Mouse (Mus musculus) brain, embryonic 18.5 days (tissue): Measurements from ENCODE around the gene Slc7a6.

ENCODE experiments used
- DNase-seq: peaks from one replicate; pipeline ENCODE4 v3.0.0-alpha.2; 2012; ENCODE audit warnings: low read depth, low spot score

Gene Slc7a6

DNA sequence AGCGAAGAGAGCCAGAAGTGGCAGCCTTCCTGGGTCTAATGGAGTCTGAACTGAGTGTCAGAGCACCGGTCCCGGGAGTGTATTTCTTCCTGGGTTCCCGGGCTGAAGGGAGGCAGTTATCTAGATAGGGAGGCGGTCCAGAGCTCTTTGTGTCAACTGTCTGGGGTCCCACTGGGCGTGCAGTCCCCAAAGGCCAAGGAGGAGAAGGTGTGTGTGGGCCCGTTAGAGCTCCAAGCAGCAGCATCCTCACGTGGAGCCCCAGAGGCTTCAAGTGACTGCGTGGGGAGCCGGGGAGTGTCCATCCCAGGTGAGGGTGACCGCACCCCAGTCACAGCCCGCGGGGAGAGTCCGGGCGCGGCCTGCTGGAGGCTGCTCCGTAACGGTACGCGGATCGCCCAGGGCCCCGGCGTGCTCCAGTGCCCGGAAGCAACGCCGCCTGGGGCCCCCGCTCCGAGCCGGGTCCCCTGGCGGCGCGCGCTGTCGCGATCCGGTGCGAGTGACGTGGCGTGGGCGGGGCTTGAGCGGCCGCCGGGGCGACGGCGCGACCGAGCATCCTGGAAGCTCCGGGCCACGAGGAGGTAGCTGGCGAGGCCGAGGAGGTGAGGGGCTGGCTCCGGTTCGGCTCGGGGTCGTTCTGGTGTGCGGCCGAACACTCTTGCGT is at the start of gene Slc7a6:
Gene Slc7a6 (plus strand): TSS at position 502 of the 661 bp plus-strand sequence.
- DNase-seq, result no peak

DNA sequence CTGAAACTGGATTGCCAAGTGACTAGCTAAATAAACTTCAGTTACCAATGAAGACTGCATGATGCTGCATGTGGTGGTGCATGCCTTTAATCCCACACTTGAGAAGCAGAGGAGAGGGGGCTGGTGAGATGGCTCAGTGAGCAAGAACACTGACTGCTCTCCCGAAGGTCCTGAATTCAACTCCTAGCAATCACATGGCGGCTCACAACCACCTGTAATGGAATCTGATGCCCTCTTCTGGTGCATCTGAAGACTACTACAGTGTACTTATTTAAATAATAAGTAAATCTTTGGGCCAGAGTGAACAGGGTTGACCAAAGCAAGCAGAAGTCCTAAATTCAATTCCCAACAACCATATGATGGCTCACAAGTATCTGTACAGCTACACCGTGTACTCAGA is 45.2 kb upstream of the Slc7a6 start:
- DNase-seq, result no peak

DNA sequence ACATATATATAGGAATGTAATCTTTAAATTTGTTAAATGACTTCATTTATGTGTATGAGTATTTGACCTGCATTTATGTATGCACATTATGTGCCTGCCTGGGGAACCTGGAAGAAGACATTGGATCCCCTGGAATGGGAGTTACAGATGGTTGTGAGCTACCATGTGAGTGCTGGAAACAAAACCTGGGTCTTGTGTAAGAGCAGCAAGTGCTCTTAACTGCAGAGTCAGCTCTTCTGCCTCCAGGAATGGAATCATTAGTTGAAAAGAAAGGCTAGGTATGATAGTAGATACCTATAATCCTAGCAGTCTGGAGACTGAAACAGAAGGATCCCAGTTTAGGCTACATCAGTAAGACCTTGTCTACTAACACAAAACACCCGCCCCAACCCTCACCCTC is 42.6 kb upstream of the Slc7a6 start:
- DNase-seq, result no peak

- DNase-seq, result no peak
These were observed 41.6 kb upstream of the Slc7a6 start for GRCm38 (mm10) chr8:106127054-106127453.

DNA sequence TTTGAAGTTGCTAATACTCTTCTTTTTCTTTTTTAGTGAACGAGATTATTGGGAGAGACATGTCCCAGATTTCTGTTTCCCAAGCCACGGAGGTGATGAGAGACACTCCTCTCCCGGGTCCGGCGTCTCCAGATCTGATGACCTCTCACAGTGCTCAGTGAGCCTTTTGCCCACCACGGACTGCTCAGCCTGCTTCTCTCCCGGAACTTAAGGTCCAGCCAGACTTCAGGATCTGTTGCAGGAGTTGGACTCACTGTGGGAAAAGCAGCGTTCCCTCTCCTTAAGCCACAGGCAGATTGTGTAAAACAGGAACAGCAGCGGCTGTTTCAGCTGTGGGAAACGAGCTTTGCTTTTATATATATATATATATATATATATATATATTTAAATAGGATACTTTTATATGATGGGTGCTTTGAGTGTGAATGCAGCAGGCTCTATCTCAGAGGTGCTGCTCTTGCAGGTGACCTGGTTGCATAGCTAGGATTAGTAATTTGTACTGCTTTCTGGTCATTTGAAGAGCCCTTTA is 40.7 kb upstream of the Slc7a6 start:
- no peak for DNase-seq

GRCm38 (mm10) chr8:106129232-106129930 is 39.3 kb upstream of the Slc7a6 start:
- no peak for DNase-seq

DNA sequence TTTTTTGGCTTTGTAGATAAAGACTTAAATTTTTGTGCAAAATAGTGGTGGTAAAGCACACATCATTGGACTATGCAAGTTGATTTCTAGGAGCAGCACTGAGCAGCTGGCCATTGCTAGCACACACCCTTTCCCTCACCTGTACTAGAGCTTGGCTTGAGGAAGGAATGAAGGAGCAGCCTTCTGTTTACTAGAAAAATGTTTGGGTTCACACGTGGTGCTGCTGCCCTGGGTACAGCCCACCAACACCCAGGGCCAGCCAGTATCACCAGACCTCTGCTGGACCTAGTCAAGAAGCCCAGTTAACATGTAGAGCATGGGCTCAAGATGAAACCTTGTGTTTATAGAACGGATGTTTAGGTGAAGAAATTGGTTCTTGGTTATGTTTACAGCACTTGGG is 38.7 kb upstream of the Slc7a6 start:
- no peak for DNase-seq

DNA sequence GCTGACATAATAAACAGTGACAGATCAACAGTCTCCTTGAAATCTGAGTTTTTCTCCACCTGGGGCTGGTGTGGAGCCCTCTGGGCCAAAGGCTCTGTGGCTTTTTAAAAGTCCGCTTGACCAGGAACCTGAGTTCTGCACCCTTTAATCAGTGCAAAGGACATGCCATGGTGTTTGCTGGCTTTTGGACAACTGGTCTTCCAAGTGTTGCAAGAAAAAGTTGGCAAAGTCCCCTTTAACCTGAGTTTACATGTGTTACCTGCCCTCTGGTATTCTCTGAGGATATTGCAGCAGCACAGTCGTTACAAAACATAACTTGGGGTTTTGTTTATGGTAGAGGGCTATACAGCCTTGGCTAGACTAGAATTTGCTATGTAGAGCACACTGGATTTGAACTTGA is 38.2 kb upstream of the Slc7a6 start:
- DNase-seq, result no peak

GRCm38 (mm10) chr8:106131021-106131420 is 37.6 kb upstream of the Slc7a6 start:
- no peak for DNase-seq

GRCm38 (mm10) chr8:106131488-106132222 is 37.0 kb upstream of the Slc7a6 start:
- no peak for DNase-seq

- no peak for DNase-seq
These were observed 36.3 kb upstream of the Slc7a6 start for GRCm38 (mm10) chr8:106132356-106132755.

- DNase-seq, result no peak
These were observed 35.1 kb upstream of the Slc7a6 start for GRCm38 (mm10) chr8:106133526-106133925.

DNA sequence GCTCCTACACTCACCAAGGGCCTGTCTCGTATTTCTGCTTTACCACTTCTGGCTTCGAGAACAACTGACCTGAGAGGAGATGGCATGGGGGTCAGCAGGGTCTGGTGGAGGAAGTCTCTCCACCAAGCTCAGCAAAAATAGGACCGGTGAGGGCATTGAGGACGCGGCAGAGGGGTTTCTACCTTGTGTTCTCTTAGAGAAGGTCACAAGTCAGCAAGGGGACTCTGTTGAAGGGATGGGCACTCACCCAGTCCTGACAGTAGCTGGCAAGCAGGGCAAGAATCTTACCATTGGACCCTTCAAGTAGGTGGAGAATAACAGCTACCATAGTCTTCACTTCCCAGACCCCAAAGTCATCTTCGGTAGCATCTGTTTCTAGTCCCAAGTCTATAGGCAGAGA is 34.7 kb upstream of the Slc7a6 start:
- DNase-seq, result no peak

DNA sequence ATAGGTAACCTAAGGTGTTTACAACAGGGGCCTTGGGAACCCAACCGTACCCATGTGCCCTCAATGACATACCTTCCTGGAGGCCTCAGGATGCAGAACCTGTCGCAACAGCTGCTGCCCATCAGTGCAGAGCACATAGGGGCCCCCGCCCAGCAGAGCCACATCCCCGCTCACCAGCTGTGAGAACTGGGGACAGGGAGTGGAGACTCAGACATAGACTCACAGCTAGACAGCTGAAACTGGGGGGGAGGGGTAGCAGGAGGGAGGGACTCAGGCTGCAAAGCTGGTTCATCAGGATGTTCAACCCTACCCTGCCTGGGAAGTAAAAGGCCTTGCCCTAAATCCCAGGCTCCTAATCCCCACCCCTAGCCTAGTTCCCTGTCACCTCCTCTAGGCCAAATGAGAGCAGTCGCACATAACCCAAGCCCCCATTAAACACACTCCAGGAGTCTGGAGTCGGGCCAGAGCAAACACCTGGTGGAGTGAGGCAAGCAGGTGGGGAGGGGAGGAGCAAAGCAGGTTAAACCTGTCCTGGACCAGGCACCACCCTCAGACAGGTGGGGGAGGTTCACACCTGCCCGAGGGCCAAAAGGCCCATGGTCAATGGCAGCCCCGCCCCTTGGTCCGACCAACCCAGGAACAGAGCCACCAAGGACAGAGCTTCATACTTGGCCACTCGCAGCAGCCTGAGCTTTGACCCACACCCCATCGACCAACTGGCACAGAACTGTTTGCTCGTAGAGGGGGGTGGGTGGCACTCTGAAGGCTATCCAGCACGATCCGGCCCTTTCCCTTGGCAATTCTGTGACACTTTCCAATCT is 33.7 kb upstream of the Slc7a6 start:
- no peak for DNase-seq

GRCm38 (mm10) chr8:106135672-106136071 is 33.0 kb upstream of the Slc7a6 start:
- no peak for DNase-seq

DNA sequence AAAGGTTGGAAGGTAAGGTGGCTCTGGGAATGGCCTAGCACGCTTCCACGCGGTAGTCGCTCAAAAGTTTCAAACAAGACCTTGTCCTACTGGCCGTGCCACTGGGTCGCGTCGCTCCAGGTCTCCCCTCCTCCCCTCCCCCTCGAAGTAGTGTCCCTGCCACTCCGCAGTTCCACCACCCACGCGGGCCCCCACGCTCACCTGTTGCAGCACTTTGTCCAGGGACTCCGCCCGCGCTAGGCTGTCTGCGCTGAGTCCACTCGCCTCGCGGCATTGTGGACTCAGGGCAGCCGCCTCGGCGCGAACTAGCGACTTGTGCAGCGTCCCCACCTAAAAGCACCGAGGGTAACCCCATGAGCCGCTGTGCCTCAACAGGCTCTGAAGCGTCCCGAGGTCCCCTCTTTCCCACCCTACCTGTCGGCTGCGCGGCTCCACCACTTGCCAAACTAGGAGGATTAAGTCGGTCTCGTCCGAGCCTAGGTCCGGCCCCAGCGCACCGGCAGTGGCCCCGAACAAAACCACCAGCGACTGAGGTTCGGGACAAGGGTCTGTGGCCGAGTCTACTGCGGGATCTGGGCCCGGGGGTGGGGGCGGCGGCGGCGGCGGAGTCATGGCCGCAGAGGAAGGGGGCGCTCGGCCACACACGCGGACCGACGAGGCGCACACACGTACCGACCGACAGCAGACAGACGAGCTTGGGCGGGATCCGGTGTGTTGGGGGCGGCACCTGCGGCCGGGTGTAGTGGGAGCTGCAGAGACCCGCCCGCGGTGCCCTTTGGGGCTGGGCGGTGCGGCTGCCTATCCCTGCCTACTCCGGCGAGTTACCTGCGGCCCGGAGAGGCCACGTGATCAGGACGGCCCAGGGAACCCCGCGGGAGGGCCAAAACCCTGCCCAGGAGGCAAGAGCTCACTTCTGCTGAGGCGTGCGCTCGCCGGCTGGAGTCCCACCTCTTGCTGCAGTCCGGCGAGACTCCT is 32.2 kb upstream of the Slc7a6 start, which contains the start of gene Esrp2:
Gene Esrp2 (minus strand): TSS at position 819 of the 975 bp plus-strand sequence.
- DNase-seq, result no peak

GRCm38 (mm10) chr8:106137218-106137905 is 31.3 kb upstream of the Slc7a6 start:
- no peak for DNase-seq

GRCm38 (mm10) chr8:106137906-106138477 is 30.7 kb upstream of the Slc7a6 start:
- no peak for DNase-seq

DNA sequence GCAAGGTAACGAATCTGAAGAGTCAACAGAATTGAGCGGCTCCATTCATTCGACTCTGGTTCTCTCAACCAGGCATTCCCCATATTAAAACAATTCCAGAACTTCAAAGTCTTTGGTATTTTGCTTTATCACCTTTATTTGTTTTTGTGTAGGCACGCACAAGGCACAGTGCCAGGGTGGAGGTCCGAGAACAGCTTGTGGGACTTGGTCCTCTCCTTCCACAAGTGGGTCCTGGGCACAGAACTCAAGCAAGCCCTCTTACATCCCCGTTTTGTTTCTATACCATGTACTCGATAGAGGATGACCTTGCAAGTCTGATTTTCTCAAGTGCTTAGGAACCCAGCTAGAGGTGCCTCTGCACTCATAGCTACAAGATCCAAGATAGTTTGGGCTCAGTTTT is 30.0 kb upstream of the Slc7a6 start:
- no peak for DNase-seq
